Mouse (Mus musculus): Measurements from ENCODE around the gene Grid1. TPM values are rescaled to one million over a fixed set of nuclear protein-coding genes. Genes with fewer than 3 reads are reported as not detected.

The Grid1 gene
- polyA plus RNA-seq, 1 experiment, result not detected

DNA sequence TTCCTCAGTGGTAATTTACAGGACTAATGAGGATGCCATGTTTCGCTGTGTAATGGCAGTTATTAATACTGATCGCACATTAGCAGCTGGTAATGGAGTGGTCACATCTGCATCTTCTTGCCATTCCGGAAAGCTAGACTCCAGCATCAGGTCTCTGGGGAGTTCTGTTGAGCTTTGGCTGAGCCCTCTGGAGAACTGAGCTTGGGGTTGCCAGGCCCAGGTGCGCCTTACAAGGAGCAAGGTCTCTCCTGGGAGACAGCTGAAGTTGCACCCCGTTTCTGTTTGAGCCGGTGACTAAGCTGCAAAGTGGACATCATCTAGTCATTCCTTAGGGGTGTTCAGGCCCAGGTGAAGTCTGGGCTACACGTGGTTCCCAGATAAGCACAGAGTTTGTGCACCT lies 186.8 kb downstream of the Grid1 start:
- no peaks in the 10 kb centered on the region for H3K36me3 ChIP-seq (ENCODE audit: control insufficient read depth, insufficient read depth, low read length)
- no peaks in the 10 kb centered on the region for H3K27me3 ChIP-seq (ENCODE audit: control insufficient read depth, insufficient read depth, low read length)
- WGBS, result 74% methylated on average over 7 of the region's 7 CpGs
- TF ChIP-seq POLR2A (IDR thresholded peaks at IDR 0.05; ENCODE audit: low read depth, low read length) (no peak), CTCF (IDR thresholded peaks at IDR 0.05; ENCODE audit: extremely low read depth, insufficient read length, insufficient replicate concordance, low read depth, low read length) (no peak)
- H3K4me1 ChIP-seq (ENCODE audit: control insufficient read depth, insufficient read depth, insufficient read length, low read length), result no peaks in the 10 kb centered on the region
- no peak overlapping the region for H3K27ac ChIP-seq (ENCODE audit: insufficient read depth, low read depth, low read length)
- no peak overlapping the region for H3K4me3 ChIP-seq (ENCODE audit: low read depth, low read length)

DNA sequence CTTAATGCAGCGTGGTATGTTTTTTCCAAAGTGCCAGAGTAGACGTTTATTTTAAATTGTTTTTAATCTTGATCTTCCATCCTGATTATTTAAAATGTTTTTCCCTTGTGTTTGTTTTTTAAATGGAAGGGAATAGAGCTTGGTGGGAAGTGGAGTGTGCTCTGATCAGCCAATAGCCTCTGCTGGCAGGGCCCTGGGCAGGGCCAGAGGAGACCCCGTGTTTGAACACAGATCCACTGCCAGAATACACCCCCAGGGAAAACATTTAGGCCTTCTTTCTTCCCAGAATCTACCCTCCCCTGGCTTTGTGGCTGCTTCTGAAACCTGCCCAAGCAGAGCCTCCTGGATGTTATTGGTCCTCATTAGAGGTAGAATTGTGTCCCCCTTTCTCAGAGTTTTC lies 188.8 kb downstream of the Grid1 start:
- 53% methylated on average over 3 of the region's 3 CpGs for WGBS
- TF ChIP-seq POLR2A (IDR thresholded peaks at IDR 0.05; ENCODE audit: low read depth, low read length) (no peak), CTCF (IDR thresholded peaks at IDR 0.05; ENCODE audit: extremely low read depth, insufficient read length, insufficient replicate concordance, low read depth, low read length) (no peak)
- H3K4me1 ChIP-seq (ENCODE audit: control insufficient read depth, insufficient read depth, insufficient read length, low read length), result no peaks in the 10 kb centered on the region
- no peak overlapping the region for H3K27ac ChIP-seq (ENCODE audit: insufficient read depth, low read depth, low read length)
- H3K36me3 ChIP-seq (ENCODE audit: control insufficient read depth, insufficient read depth, low read length), result no peaks in the 10 kb centered on the region
- H3K4me3 ChIP-seq (ENCODE audit: low read depth, low read length), result no peak overlapping the region
- H3K27me3 ChIP-seq (ENCODE audit: control insufficient read depth, insufficient read depth, low read length), result no peaks in the 10 kb centered on the region

DNA sequence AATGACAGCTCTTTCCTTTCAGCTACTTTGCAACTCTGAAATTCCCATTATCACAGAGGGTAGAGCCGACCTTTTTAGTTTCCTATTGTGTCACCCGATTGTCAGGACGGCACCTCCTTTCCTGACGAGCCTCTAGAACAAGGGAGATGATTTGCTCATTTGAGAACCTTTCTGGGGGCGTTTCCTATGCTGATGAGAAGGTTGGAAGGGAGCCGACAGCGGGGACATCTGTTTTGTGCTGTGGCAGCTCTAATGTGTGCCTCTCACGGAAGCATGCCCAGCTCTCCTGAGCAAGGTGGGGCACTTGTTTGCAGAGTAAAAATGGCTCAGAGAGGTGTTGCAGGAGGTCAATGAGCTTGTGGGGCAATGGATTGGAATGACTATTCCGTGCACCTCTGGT lies 189.2 kb downstream of the Grid1 start:
- 15% methylated on average over 9 of the region's 9 CpGs for WGBS
- no peaks in the 10 kb centered on the region for H3K36me3 ChIP-seq (ENCODE audit: control insufficient read depth, insufficient read depth, low read length)
- H3K4me1 ChIP-seq (ENCODE audit: control insufficient read depth, insufficient read depth, insufficient read length, low read length), result no peaks in the 10 kb centered on the region
- no peak overlapping the region for H3K4me3 ChIP-seq (ENCODE audit: low read depth, low read length)
- H3K27ac ChIP-seq (ENCODE audit: insufficient read depth, low read depth, low read length), result no peak overlapping the region
- no peaks in the 10 kb centered on the region for H3K27me3 ChIP-seq (ENCODE audit: control insufficient read depth, insufficient read depth, low read length)
- TF ChIP-seq CTCF (IDR thresholded peaks at IDR 0.05; ENCODE audit: extremely low read depth, insufficient read length, insufficient replicate concordance, low read depth, low read length) (no peak), POLR2A (IDR thresholded peaks at IDR 0.05; ENCODE audit: low read depth, low read length) (no peak)

DNA sequence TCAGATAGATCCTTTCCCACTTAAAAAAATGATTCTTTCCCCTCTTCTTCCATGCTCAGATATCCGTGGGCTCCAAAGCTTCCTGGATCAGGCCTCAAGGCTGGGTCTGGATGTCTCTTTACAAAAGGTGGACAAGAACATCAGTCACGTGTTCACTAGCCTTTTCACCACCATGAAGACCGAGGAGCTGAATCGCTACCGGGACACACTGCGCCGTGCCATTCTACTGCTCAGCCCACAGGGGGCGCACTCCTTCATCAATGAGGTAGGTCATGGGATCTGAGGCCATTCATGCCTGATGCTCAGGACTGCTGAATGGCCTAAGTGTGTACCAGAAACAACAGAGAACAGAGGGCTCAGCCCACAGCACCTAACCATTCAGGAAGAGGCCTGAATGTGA lies 206.8 kb downstream of the Grid1 start:
- H3K27ac ChIP-seq (ENCODE audit: insufficient read depth, low read depth, low read length), result no peak overlapping the region
- no peaks in the 10 kb centered on the region for H3K4me1 ChIP-seq (ENCODE audit: control insufficient read depth, insufficient read depth, insufficient read length, low read length)
- no peak for TF ChIP-seq CTCF (IDR thresholded peaks at IDR 0.05; ENCODE audit: extremely low read depth, insufficient read length, insufficient replicate concordance, low read depth, low read length)
- no peak for TF ChIP-seq POLR2A (IDR thresholded peaks at IDR 0.05; ENCODE audit: low read depth, low read length)
- 89% methylated on average over 8 of the region's 8 CpGs for WGBS
- no peaks in the 10 kb centered on the region for H3K36me3 ChIP-seq (ENCODE audit: control insufficient read depth, insufficient read depth, low read length)
- no peak overlapping the region for H3K4me3 ChIP-seq (ENCODE audit: low read depth, low read length)
- H3K27me3 ChIP-seq (ENCODE audit: control insufficient read depth, insufficient read depth, low read length), result no peaks in the 10 kb centered on the region

DNA sequence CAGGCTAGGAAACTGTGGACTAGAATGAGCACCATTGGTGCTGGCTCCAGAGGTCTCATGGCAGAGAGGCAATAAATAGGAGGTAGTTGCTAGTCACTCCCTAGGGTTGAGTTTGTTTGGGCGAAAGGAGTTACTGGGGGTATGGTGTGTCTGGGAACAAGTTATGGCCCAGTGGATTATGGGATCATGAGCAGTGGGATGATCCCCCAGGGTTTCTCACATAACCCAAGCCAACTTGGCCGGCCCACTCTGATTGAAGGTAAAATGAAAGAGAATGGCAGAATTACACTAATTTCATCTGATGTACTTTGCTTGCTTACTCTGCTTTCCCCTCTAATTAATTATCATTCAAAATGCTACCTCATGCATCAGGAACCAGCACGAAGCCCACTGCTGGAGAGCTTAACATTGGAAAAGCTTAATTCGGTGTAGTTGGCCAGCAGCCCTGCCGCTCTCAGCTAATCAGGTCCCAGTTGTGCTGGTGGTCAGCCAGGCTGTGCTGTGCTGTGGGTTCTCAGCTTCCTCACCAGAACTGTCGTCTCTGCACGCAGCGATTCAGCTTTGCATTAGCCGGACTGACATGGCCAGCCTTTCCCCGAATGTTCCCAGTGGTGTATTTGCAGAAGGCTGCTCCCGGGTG lies 207.7 kb downstream of the Grid1 start:
- 45% methylated on average over 11 of the region's 11 CpGs for WGBS
- Histone ChIP-seq H3K27me3 (ENCODE audit: control insufficient read depth, insufficient read depth, low read length) (no peaks in the 10 kb centered on the region), H3K36me3 (ENCODE audit: control insufficient read depth, insufficient read depth, low read length) (no peaks in the 10 kb centered on the region), H3K27ac (ENCODE audit: insufficient read depth, low read depth, low read length) (no peak overlapping the region), H3K4me1 (ENCODE audit: control insufficient read depth, insufficient read depth, insufficient read length, low read length) (no peaks in the 10 kb centered on the region), H3K4me3 (ENCODE audit: low read depth, low read length) (no peak overlapping the region)
- TF ChIP-seq CTCF (IDR thresholded peaks at IDR 0.05; ENCODE audit: extremely low read depth, insufficient read length, insufficient replicate concordance, low read depth, low read length), result no peak
- TF ChIP-seq POLR2A (IDR thresholded peaks at IDR 0.05; ENCODE audit: low read depth, low read length), result no peak

DNA sequence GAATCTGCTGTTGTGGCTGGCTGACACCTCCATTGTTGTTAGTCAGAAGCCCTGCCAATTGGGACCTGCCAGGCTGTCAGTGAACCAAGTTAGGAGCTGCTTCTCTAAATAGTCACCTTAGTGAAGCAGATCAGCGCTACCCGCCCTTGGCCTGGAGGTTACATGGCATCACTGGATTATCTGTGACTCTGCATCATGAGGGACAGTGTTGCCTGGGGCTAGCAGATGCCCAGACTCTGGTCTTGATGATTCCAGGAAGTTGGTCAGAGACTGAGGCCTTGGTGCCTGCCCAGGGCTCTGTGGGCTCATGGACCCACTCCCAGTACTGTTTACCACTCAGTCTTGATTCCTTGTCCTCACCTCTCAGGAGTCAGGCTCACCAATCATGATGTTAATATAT lies 209.7 kb downstream of the Grid1 start:
- Histone ChIP-seq H3K4me1 (ENCODE audit: control insufficient read depth, insufficient read depth, insufficient read length, low read length) (no peaks in the 10 kb centered on the region), H3K4me3 (ENCODE audit: low read depth, low read length) (no peak overlapping the region), H3K36me3 (ENCODE audit: control insufficient read depth, insufficient read depth, low read length) (no peaks in the 10 kb centered on the region), H3K27me3 (ENCODE audit: control insufficient read depth, insufficient read depth, low read length) (no peaks in the 10 kb centered on the region), H3K27ac (ENCODE audit: insufficient read depth, low read depth, low read length) (no peak overlapping the region)
- 95% methylated on average over 2 of the region's 2 CpGs for WGBS
- TF ChIP-seq CTCF (IDR thresholded peaks at IDR 0.05; ENCODE audit: extremely low read depth, insufficient read length, insufficient replicate concordance, low read depth, low read length), result no peak

DNA sequence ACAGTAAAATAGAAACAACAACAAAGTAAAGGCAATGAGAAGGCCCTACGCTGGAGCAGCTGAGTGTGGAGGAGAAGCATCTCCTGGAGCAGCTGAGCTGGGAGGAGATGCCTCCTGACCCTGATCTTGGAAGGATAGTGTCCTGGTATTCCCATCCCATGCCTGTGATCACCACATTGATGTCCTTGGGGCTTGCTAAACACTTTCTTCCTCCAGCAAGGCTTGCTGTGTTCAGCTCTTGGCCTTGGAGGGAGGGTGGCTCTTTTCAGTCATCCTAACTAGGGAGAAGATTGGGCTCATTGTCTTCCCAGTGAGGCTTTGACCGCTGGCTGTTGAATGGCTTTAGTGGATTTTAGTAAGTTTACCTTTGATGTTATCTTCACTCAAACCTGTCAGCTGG lies 210.4 kb downstream of the Grid1 start:
- H3K27ac ChIP-seq (ENCODE audit: insufficient read depth, low read depth, low read length), result no peak overlapping the region
- H3K4me3 ChIP-seq (ENCODE audit: low read depth, low read length), result no peak overlapping the region
- H3K36me3 ChIP-seq (ENCODE audit: control insufficient read depth, insufficient read depth, low read length), result no peaks in the 10 kb centered on the region
- 52% methylated on average over 2 of the region's 2 CpGs for WGBS
- H3K4me1 ChIP-seq (ENCODE audit: control insufficient read depth, insufficient read depth, insufficient read length, low read length), result no peaks in the 10 kb centered on the region
- H3K27me3 ChIP-seq (ENCODE audit: control insufficient read depth, insufficient read depth, low read length), result no peaks in the 10 kb centered on the region
- no peak for TF ChIP-seq POLR2A (IDR thresholded peaks at IDR 0.05; ENCODE audit: low read depth, low read length)
- no peak for TF ChIP-seq CTCF (IDR thresholded peaks at IDR 0.05; ENCODE audit: extremely low read depth, insufficient read length, insufficient replicate concordance, low read depth, low read length)
